Mouse (Mus musculus) stomach, embryonic 14.5 days (tissue): ENCODE results near the gene Tmub1. TPM values are rescaled to one million over a fixed set of nuclear protein-coding genes. Genes with fewer than 3 reads are reported as not detected.

ENCODE experiments used
- ATAC-seq: fragments of 200-750 bp; cut with Nextera tagmentation; 2 replicates; pipeline ENCODE4 v1.8.0; 2017; ENCODE audit warnings: low read depth, moderate TSS enrichment; ENCODE audit not compliant: insufficient number of reproducible peaks, insufficient read depth, low FRiP score
- H3K27ac ChIP-seq: fragments of 300-500 bp; sonication (generic); 2 replicates; pipeline ENCODE4 v1.5.1; 2014; ENCODE audit warnings: mild to moderate bottlenecking, low read length, moderate library complexity, mixed read lengths
- H3K27me3 ChIP-seq: fragments of 300-500 bp; sonication (generic); 2 replicates; pipeline ENCODE4 v1.6.1; 2014; ENCODE audit warnings: low read length, control low read depth, mixed read lengths; ENCODE audit not compliant: control insufficient read depth, insufficient read depth
- H3K36me3 ChIP-seq: fragments of 300-500 bp; sonication (generic); 2 replicates; pipeline ENCODE4 v1.6.1; 2014; ENCODE audit warnings: mild to moderate bottlenecking, control low read depth, low read length, moderate library complexity, mixed read lengths; ENCODE audit not compliant: control insufficient read depth, insufficient read depth
- H3K4me1 ChIP-seq: fragments of 300-500 bp; sonication (generic); 2 replicates; pipeline ENCODE4 v1.6.1; 2014; ENCODE audit warnings: low read length, control low read depth, mixed read lengths; ENCODE audit not compliant: control insufficient read depth, insufficient read depth
- H3K4me2 ChIP-seq: fragments of 300-500 bp; sonication (generic); replicated peaks from 2 replicates; pipeline ENCODE4 v1.6.1; 2014; ENCODE audit warnings: low read depth, low read length, control low read depth
- H3K4me3 ChIP-seq: fragments of 300-500 bp; sonication (generic); 2 replicates; pipeline ENCODE4 v1.5.1; 2014; ENCODE audit warnings: low read depth, low read length, control low read depth
- H3K9ac ChIP-seq: fragments of 300-500 bp; sonication (generic); replicated peaks from 2 replicates; pipeline ENCODE4 v1.6.1; 2014; ENCODE audit warnings: low read depth, mild to moderate bottlenecking, control low read depth, low read length, moderate library complexity, mixed read lengths
- H3K9me3 ChIP-seq: fragments of 300-500 bp; sonication (generic); 2 replicates; pipeline ENCODE4 v1.6.1; 2016; ENCODE audit warnings: low read depth, low read length, control low read depth; ENCODE audit not compliant: control insufficient read depth
- WGBS: fragments of 180-500 bp; shearing (Covaris S2); extraction: QIAGEN DNeasy Blood & Tissue Kit; methylation state at CpG from one replicate; pipeline ENCODE4 v1.1.7; 2014; 5-methylcytosine and 5-hydroxymethylcytosine counted together
- polyA plus RNA-seq: library from polyadenylated mRNA; unstranded; fragments of >200 nt; fragmentation: Nextera tagmentation; extraction: Ambion mirVana; gene quantifications from 2 replicates; pipeline ENCODE4 v1.2.1, GENCODE M21; 2014

Tmub1 gene
- polyA plus RNA-seq: 25.5 and 27.6 TPM in 2 replicates

DNA sequence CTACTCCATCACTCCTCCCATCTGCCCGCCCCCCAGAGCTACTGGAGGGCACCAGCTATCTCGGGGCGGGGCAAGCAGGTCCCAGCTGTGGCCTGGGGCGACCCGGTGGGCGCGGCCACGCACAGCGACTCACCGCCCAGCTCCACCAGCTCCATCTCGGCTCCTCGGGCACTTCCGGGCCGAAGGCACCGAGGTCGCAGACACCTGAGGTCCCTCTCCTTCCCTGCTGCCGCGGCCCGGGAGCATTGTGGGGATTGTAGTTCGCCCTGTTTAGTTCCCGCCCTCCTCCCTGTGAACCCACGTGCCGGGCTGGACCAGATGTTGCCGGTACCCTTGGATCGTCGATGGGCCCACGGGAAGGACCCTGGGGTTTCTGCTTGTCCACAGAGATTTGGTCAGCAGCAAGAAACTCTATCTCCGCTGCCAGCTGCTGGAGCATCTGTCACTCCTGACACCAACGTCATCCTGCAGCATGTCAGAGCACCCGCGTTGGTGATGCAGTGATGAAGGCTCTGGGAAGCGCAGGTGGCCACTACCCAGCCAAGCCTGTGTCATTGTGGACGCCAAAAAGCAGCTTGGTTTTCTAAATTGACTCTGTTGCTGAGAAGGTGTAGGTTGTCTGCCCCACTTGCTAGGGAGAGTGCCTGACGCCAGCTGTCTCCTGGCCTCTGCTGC, at the start of gene Tmub1:
Tmub1 (minus strand) TSS at position 231 of the 675 bp plus-strand sequence.
- Histone ChIP-seq H3K4me3 (peak within 1 kb of the TSS; percentile 70), H3K9me3 (no peaks in the 10 kb centered on the region), H3K27me3 (no peaks in the 10 kb centered on the region), H3K27ac (0 out of 2 replicates have a peak within 1 kb of the TSS, but pooled peaks have one; percentile 16), H3K36me3 (peaks cover 5% of the 10 kb centered on the region), H3K9ac (peak within 1 kb of the TSS; percentile 38), H3K4me1 (peaks cover 22% of the 10 kb centered on the region), H3K4me2 (peak within 1 kb of the TSS; percentile 78)
- ATAC-seq: peak; percentile 62
- WGBS: 3% methylated on average over 34 of the region's 34 CpGs

DNA sequence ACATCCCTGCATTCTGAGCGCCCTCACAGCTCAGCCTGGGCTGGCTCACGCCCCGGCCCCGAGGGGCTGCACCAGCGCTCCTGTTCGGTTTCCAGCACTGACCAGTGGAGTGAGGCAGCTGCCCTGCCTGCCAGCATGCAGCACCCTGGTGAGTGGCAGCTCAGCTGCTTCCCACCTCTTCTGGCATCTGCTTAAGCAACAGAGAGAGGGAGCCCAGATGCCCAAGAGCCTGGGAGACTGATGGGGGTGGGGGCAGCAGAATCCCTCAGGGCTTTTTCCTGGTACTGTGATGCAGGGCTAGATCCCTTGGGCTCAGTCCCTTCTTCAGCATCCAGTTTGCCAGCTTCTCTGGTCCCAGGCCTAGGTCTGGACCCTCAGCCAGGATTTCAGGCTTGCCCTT, 49.1 kb upstream of the Tmub1 start:
- Histone ChIP-seq H3K27me3 (no peaks in the 10 kb centered on the region), H3K4me1 (no peaks in the 10 kb centered on the region), H3K4me3 (no peak overlapping the region), H3K36me3 (peaks cover 81% of the 10 kb centered on the region), H3K4me2 (no peak overlapping the region), H3K9me3 (no peaks in the 10 kb centered on the region), H3K9ac (no peak overlapping the region), H3K27ac (no peak overlapping the region)
- WGBS: 81% methylated on average over 6 of the region's 6 CpGs
- ATAC-seq: no peak

DNA sequence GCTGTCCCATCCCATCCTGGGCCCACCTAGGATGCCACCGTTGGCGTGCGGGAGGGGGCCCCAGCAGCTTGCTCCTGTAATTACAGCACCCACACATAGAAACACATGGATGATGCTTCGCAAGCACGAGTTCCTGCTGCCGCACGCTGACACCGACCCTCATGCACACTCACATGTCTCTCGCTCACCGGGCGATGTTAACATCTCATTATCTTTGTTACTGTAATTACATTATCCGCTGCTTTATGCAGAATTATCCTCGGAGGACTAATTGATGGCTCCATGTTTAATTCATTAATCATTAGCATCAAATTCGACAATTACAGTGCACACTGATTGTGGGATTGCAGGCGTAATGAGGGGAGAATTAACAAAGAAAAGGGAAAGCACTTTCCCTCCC, 47.4 kb upstream of the Tmub1 start:
- H3K27ac ChIP-seq: no peak overlapping the region
- H3K4me3 ChIP-seq: no peak overlapping the region
- no peaks in the 10 kb centered on the region for H3K9me3 ChIP-seq
- H3K4me1 ChIP-seq: no peaks in the 10 kb centered on the region
- no peaks in the 10 kb centered on the region for H3K27me3 ChIP-seq
- WGBS: 89% methylated on average over 15 of the region's 15 CpGs
- H3K36me3 ChIP-seq: peaks cover 79% of the 10 kb centered on the region
- H3K9ac ChIP-seq: no peak overlapping the region
- no peak overlapping the region for H3K4me2 ChIP-seq
- no peak for ATAC-seq

DNA sequence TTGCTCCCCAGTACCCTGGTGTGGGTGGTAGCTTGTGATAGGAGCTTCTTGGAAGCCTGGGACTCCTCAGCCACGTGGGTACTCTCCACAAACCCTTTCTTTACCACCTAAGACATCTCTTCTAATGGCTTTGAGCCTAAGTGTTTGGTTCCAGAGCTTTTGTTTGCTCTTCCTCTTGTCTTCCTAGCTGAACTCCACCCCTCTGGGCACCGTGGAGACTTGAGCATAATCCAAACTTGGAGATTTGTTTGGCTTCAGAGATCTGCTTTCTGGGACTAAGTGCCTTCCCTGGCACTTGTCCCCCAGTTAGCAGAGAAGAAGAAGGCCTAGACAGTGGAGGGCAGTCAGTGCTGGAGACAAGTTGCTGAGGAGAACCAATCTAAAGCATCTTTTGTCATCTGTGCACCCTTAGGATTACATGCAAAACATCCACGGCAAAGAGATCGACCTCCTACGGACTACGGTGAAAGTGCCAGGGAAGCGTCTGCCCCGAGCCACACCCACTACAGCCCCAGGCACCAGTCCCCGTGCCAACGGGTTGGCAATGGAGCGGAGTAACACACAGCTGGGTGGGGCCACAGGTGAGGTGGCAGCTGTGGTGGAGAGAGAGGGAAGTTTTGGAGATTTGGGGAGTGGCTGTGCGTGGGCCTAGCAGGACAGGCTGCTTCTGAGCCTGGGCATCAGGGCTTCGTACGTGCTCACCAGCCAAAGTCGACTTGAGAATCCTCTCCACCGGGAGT, 45.1 kb upstream of the Tmub1 start:
- 87% methylated on average over 16 of the region's 16 CpGs for WGBS
- no peaks in the 10 kb centered on the region for H3K27me3 ChIP-seq
- no peak overlapping the region for H3K4me2 ChIP-seq
- peaks cover 85% of the 10 kb centered on the region for H3K36me3 ChIP-seq
- no peak overlapping the region for H3K4me3 ChIP-seq
- no peak overlapping the region for H3K9ac ChIP-seq
- no peak for ATAC-seq
- H3K9me3 ChIP-seq: no peaks in the 10 kb centered on the region
- H3K4me1 ChIP-seq: no peaks in the 10 kb centered on the region
- no peak overlapping the region for H3K27ac ChIP-seq

DNA sequence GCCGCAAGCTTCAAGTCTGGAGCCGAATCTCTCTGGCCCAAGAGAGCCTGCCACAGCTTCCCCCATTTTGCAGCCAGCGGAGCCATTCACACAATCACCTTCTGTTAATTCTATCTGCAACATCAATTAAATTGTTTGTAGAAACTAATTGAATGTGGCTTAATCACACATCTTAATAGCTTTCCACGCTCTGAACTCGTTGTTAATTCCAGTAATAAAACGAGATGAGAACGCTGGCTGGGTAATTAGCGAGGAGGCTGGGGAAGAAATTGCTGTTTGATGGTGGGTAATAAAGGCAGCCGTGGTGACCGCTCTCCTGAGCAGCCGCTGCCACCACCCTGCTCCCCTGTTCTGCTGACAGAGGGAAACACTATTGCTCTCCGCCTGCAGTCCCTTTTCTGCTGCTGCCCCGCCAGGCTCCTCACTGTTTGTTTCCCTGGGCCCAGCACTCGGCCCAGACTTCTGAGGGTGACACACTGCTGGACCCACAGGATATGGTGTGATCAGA, 42.8 kb upstream of the Tmub1 start:
- H3K27me3 ChIP-seq: no peaks in the 10 kb centered on the region
- WGBS: 67% methylated on average over 14 of the region's 14 CpGs
- H3K36me3 ChIP-seq: peaks cover 77% of the 10 kb centered on the region
- ATAC-seq: no peak
- no peak overlapping the region for H3K9ac ChIP-seq
- no peak overlapping the region for H3K27ac ChIP-seq
- no peak overlapping the region for H3K4me3 ChIP-seq
- no peaks in the 10 kb centered on the region for H3K4me1 ChIP-seq
- H3K4me2 ChIP-seq: no peak overlapping the region
- H3K9me3 ChIP-seq: no peaks in the 10 kb centered on the region

DNA sequence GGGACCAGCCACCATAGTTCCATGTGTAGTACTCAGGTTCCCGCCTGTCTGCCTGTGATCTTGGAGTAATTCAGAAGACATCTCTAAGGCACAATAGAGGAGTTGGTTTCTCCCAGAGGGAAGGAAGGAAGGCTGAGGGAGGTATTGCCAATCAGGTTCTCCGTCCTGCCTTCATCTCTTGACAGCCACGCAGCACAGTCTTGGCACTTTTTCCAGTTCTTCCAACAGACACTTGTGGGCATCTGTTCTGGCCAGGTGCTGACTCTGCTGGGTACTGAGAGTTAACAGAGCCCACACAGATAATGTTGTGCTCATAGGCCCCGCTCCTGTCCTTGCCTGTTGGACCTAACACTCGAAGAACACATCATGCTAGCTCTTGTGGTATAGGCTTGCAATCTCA, 39.1 kb upstream of the Tmub1 start:
- Histone ChIP-seq H3K4me1 (peaks cover 7% of the 10 kb centered on the region), H3K4me3 (no peak overlapping the region), H3K36me3 (peaks cover 67% of the 10 kb centered on the region), H3K9ac (no peak overlapping the region), H3K27ac (no peak overlapping the region), H3K27me3 (no peaks in the 10 kb centered on the region), H3K4me2 (no peak overlapping the region), H3K9me3 (no peaks in the 10 kb centered on the region)
- 91% methylated on average over 5 of the region's 5 CpGs for WGBS
- ATAC-seq: no peak

DNA sequence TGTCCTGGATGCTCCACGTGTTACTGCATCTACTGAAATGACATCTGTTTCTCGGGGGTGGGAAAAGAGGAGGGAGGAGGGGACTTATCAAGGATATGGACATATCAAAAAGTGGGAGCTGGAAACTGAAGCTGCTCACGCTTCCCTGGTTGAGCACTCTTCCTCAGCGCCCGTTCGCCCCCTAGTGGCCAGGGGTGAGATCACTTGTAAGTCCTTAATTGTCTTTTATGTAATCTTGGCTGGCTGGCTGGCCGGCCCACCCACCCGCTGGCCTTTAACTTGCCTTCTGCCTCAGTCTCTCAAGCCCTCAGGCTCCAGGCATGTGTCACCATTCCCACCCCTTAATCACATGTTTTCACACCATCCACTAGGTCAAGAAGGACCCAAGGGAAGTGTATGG, 38.4 kb upstream of the Tmub1 start:
- Histone ChIP-seq H3K9ac (no peak overlapping the region), H3K9me3 (no peaks in the 10 kb centered on the region), H3K4me2 (no peak overlapping the region), H3K36me3 (peaks cover 63% of the 10 kb centered on the region), H3K4me3 (no peak overlapping the region), H3K4me1 (peaks cover 7% of the 10 kb centered on the region), H3K27ac (no peak overlapping the region), H3K27me3 (no peaks in the 10 kb centered on the region)
- 3% methylated on average over 8 of the region's 8 CpGs for WGBS
- no peak for ATAC-seq

DNA sequence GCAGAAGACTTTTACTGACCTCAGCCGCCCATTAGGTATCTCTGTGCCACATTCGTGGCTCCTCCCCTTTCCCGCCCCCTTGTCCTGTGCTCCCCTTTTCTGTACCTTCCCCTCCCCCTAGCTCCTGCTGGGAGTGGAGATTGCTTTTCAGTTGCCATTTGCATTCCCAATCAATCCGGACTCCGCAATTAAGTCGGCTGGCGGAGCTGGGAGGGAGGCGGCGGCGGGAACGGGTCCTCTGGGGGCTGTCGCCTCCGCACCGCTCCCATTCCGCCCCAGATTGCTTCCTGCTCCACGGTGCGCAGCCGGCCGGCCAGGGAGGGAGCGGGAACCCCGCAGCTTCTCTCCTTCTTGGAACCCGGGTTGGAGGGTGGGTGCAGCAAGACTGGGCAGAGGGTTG, 37.3 kb upstream of the Tmub1 start:
- Histone ChIP-seq H3K27me3 (no peaks in the 10 kb centered on the region), H3K4me1 (peaks cover 7% of the 10 kb centered on the region), H3K36me3 (peaks cover 64% of the 10 kb centered on the region), H3K27ac (no peak overlapping the region), H3K9me3 (no peaks in the 10 kb centered on the region), H3K9ac (no peak overlapping the region), H3K4me2 (no peak overlapping the region), H3K4me3 (no peak overlapping the region)
- no peak for ATAC-seq
- WGBS: 46% methylated on average over 22 of the region's 22 CpGs
